Mouse (Mus musculus): ENCODE results near the gene Fbxo40.

- no peak for TF ChIP-seq CTCF (IDR thresholded peaks at IDR 0.05; ENCODE audit: low read depth)
- no peak for TF ChIP-seq EP300 (IDR thresholded peaks at IDR 0.05; ENCODE audit: low read depth)
Measured at GRCm38 (mm10) chr16:36925797-36926196, 64.5 kb downstream of the Fbxo40 start.

All from liver, embryonic 14.5 days (tissue).